Mouse (Mus musculus) small intestine, adult 2 months (tissue): ENCODE results near the gene Zbtb8os. TPM values are rescaled to one million over a fixed set of nuclear protein-coding genes. Genes with fewer than 3 reads are reported as not detected.

Experiments used
- H3K27ac ChIP-seq: fragments of 200-500 bp; 2 replicates; pipeline ENCODE4 v1.5.1; 2012; ENCODE audit warnings: low read depth, low read length, control low read depth, inconsistent platforms; ENCODE audit not compliant: insufficient read depth
- H3K27me3 ChIP-seq: fragments of 200-500 bp; 2 replicates; pipeline ENCODE4 v1.6.1; 2012; ENCODE audit warnings: mild to moderate bottlenecking, moderate library complexity, low read length, inconsistent platforms; ENCODE audit not compliant: control insufficient read depth, insufficient read depth
- H3K36me3 ChIP-seq: fragments of 200-500 bp; 2 replicates; pipeline ENCODE4 v1.6.1; 2012; ENCODE audit warnings: mild to moderate bottlenecking, low read length, control low read depth, inconsistent platforms; ENCODE audit not compliant: control insufficient read depth, insufficient read depth
- H3K4me1 ChIP-seq: fragments of 200-500 bp; 2 replicates; pipeline ENCODE4 v1.6.1; 2012; ENCODE audit warnings: low read length, inconsistent platforms, mixed read lengths; ENCODE audit not compliant: control insufficient read depth, insufficient read depth, insufficient read length
- H3K4me3 ChIP-seq: fragments of 200-500 bp; 2 replicates; pipeline ENCODE4 v1.5.1; 2012; ENCODE audit warnings: low read depth, mild to moderate bottlenecking, control low read depth, inconsistent platforms, low read length, moderate library complexity
- CTCF ChIP-seq: fragments of 200-500 bp; IDR thresholded peaks from 2 replicates; pipeline ENCODE4 v1.5.1; 2012; ENCODE audit warnings: low read depth, mild to moderate bottlenecking, control low read depth, inconsistent platforms, low read length, moderate library complexity, mixed read lengths; ENCODE audit not compliant: insufficient replicate concordance, insufficient read length; ENCODE audit errors: extremely low read depth
- POLR2A ChIP-seq: fragments of 200-500 bp; IDR thresholded peaks from 2 replicates; pipeline ENCODE4 v1.6.1; 2012; ENCODE audit warnings: low read depth, mild to moderate bottlenecking, control low read depth, inconsistent platforms, low read length, moderate library complexity
- WGBS: fragments of 180-500 bp; shearing (Covaris S2); methylation state at CpG from one replicate; pipeline ENCODE4 v1.1.7; 2018; 5-methylcytosine and 5-hydroxymethylcytosine counted together
- polyA plus RNA-seq: library from polyadenylated mRNA; depleted of rRNA; stranded (reverse); fragments of >200 nt; gene quantifications from 2 replicates; pipeline ENCODE4 v1.2.3, GENCODE M21; 2012; rRNA removed

The Zbtb8os gene
- polyA plus RNA-seq, 1 experiment = 9.6 TPM

GRCm38 (mm10) chr4:129394089-129394870 is 58.8 kb downstream of the Zbtb8os start:
- Histone ChIP-seq H3K4me1 (no peaks in the 10 kb centered on the region), H3K27ac (no peak overlapping the region), H3K27me3 (no peaks in the 10 kb centered on the region), H3K4me3 (no peak overlapping the region), H3K36me3 (no peaks in the 10 kb centered on the region)
- TF ChIP-seq CTCF (no peak), POLR2A (no peak)
- 37% methylated on average over 12 of the region's 12 CpGs for WGBS

GRCm38 (mm10) chr4:129396960-129397359 is 61.5 kb downstream of the Zbtb8os start:
- 55% methylated on average over 3 of the region's 3 CpGs for WGBS
- no peaks in the 10 kb centered on the region for H3K36me3 ChIP-seq

GRCm38 (mm10) chr4:129399813-129400212 is 64.3 kb downstream of the Zbtb8os start:
- no peak for TF ChIP-seq POLR2A
- TF ChIP-seq CTCF = no peak
- 82% methylated on average over 4 of the region's 4 CpGs for WGBS
- Histone ChIP-seq H3K27ac (no peak overlapping the region), H3K4me3 (no peak overlapping the region), H3K4me1 (no peaks in the 10 kb centered on the region), H3K36me3 (no peaks in the 10 kb centered on the region), H3K27me3 (no peaks in the 10 kb centered on the region)

More at GRCm38 (mm10) chr4:129396960-129397359, 61.5 kb downstream of the Zbtb8os start:
- no peaks in the 10 kb centered on the region for H3K4me1 ChIP-seq
- no peak overlapping the region for H3K27ac ChIP-seq
- H3K4me3 ChIP-seq = no peak overlapping the region
- TF ChIP-seq CTCF = no peak
- no peak for TF ChIP-seq POLR2A
- no peaks in the 10 kb centered on the region for H3K27me3 ChIP-seq

Other genes starting within 250 kb of the Zbtb8os start
- 473 and 851 TPM in 2 replicates for gene Tmem54, start 230.1 kb upstream of the Zbtb8os start, polyA plus RNA-seq
- 0.56 and 0.72 TPM in 2 replicates for gene Hpca, start 213.7 kb upstream of the Zbtb8os start, polyA plus RNA-seq
- gene Fndc5, start 198.7 kb upstream of the Zbtb8os start, polyA plus RNA-seq = 0.36 and 0.87 TPM in 2 replicates
- gene S100pbp, start 146.0 kb upstream of the Zbtb8os start, polyA plus RNA-seq = 2.3 and 6.4 TPM in 2 replicates
- 5.5 and 7.8 TPM in 2 replicates for gene Yars, start 145.9 kb upstream of the Zbtb8os start, polyA plus RNA-seq
- 102 and 267 TPM in 2 replicates for gene C77080, start 74.3 kb upstream of the Zbtb8os start, polyA plus RNA-seq
- 0.34 and 0.37 TPM in 2 replicates for gene Sync, start 48.1 kb upstream of the Zbtb8os start, polyA plus RNA-seq
- gene Rbbp4, start 325 bp upstream of the Zbtb8os start, polyA plus RNA-seq = 3.7 and 6.1 TPM in 2 replicates
- gene Zbtb8a, start 42.4 kb downstream of the Zbtb8os start, polyA plus RNA-seq = 2.3 and 5.0 TPM in 2 replicates
- 0.05 TPM in 1 of 2 replicates, not detected in the other for gene Zbtb8b, start 105.2 kb downstream of the Zbtb8os start, polyA plus RNA-seq
- gene Bsdc1, start 125.9 kb downstream of the Zbtb8os start, polyA plus RNA-seq = 13.9 and 24.5 TPM in 2 replicates
- gene Tssk3, start 155.3 kb downstream of the Zbtb8os start, polyA plus RNA-seq = not detected in 2 replicates
- not detected in 2 replicates for gene Fam229a, start 155.5 kb downstream of the Zbtb8os start, polyA plus RNA-seq
- 7.7 and 37.3 TPM in 2 replicates for gene Marcksl1, start 177.9 kb downstream of the Zbtb8os start, polyA plus RNA-seq
- gene Hdac1, start 207.0 kb downstream of the Zbtb8os start, polyA plus RNA-seq = 13.7 and 31.1 TPM in 2 replicates
- 8.3 and 15.0 TPM in 2 replicates for gene Lck, start 237.9 kb downstream of the Zbtb8os start, polyA plus RNA-seq
- 0.65 and 1.3 TPM in 2 replicates for gene Fam167b, start 242.9 kb downstream of the Zbtb8os start, polyA plus RNA-seq